Mouse (Mus musculus) CH12.LX (cell line): ENCODE measurements around the gene Cwh43. TPM values are rescaled to one million over a fixed set of nuclear protein-coding genes. Genes with fewer than 3 reads are reported as not detected.

Experiments
- DNase-seq: peaks from one replicate; pipeline ENCODE4 v3.0.0-alpha.2; 2013; ENCODE audit errors: extremely low read depth
- H3K27ac ChIP-seq: 2 replicates; pipeline ENCODE4 v1.5.1; 2012; ENCODE audit warnings: low read depth, mild to moderate bottlenecking, control low read depth, moderate library complexity; ENCODE audit not compliant: insufficient read depth
- H3K27me3 ChIP-seq: replicated peaks from 2 replicates; pipeline ENCODE3; 2012; ENCODE audit warnings: inconsistent platforms
- H3K36me3 ChIP-seq, 2 experiments: replicated peaks in 1 of 2; 2 replicates each; pipeline versions ENCODE3 to v1.6.1; 2012; ENCODE audit warnings: inconsistent platforms in 1 of 2, low read length in 1 of 2, mild to moderate bottlenecking in 1 of 2, mixed read lengths in 1 of 2, moderate library complexity in 1 of 2; ENCODE audit not compliant: control insufficient read depth in 1 of 2, insufficient read depth in 1 of 2
- H3K4me1 ChIP-seq, 2 experiments: 2 replicates each; pipeline ENCODE4 v1.6.1; 2012; ENCODE audit warnings: inconsistent platforms in 1 of 2, moderate library complexity in 1 of 2; ENCODE audit not compliant: insufficient read depth in 2 of 2, control insufficient read depth in 1 of 2
- H3K4me2 ChIP-seq: 2 replicates; pipeline ENCODE4 v1.6.1; 2012; ENCODE audit warnings: low read depth, mild to moderate bottlenecking, control low read depth; ENCODE audit not compliant: poor library complexity, insufficient read depth, severe bottlenecking
- H3K4me3 ChIP-seq, 3 experiments: fragments of 150-350 bp in 1 of 3; sonication (generic) in 1 of 3; replicated peaks in 1 of 3; 2 replicates each; pipeline versions ENCODE3 to v1.5.1; 2011 to 2012; ENCODE audit warnings: low read depth in 2 of 3, low read length in 2 of 3, mild to moderate bottlenecking in 2 of 3, moderate library complexity in 2 of 3, control low read depth in 1 of 3, improper control_type of control experiment in 1 of 3, inconsistent platforms in 1 of 3, mixed read lengths in 1 of 3; ENCODE audit not compliant: poor library complexity in 1 of 3
- H3K79me2 ChIP-seq: replicated peaks from 2 replicates; pipeline ENCODE4 v1.6.1; 2012; ENCODE audit warnings: mild to moderate bottlenecking, moderate library complexity; ENCODE audit not compliant: control insufficient read depth, poor library complexity, insufficient read depth, severe bottlenecking; ENCODE audit errors: extremely low read depth
- H3K9ac ChIP-seq: 2 replicates; pipeline ENCODE4 v1.6.1; 2012; ENCODE audit warnings: low read depth, mild to moderate bottlenecking, control low read depth, moderate library complexity; ENCODE audit not compliant: insufficient read depth
- H3K9me3 ChIP-seq: replicated peaks from 2 replicates; pipeline ENCODE3; 2012; ENCODE audit warnings: low read length, inconsistent platforms, mixed read lengths
- BHLHE40 ChIP-seq: IDR thresholded peaks from 2 replicates; pipeline ENCODE4 v1.6.1; 2011; ENCODE audit warnings: mild to moderate bottlenecking, low read depth, low read length, improper control_type of control experiment
- CHD1 ChIP-seq: IDR thresholded peaks from 2 replicates; pipeline ENCODE4 v1.6.1; 2012; ENCODE audit warnings: low read depth, low read length, improper control_type of control experiment, inconsistent platforms
- CTCF ChIP-seq, 2 experiments: IDR thresholded peaks in 1 of 2; conservative IDR thresholded peaks in 1 of 2; 2 replicates each; pipeline ENCODE4 v1.5.1; 2011 to 2012; ENCODE audit warnings: low read depth in 2 of 2, low read length in 2 of 2, improper control_type of control experiment in 1 of 2, inconsistent platforms in 1 of 2, mild to moderate bottlenecking in 1 of 2, moderate library complexity in 1 of 2
- HCFC1 ChIP-seq: IDR thresholded peaks from 2 replicates; pipeline ENCODE4 v1.6.1; 2012; ENCODE audit warnings: low read depth, mild to moderate bottlenecking, inconsistent platforms, low read length, improper control_type of control experiment
- IRF4 ChIP-seq: IDR thresholded peaks from 2 replicates; pipeline ENCODE4 v1.6.1; 2014; ENCODE audit warnings: low read depth, mild to moderate bottlenecking, inconsistent platforms, low read length, improper control_type of control experiment
- MEF2A ChIP-seq: IDR thresholded peaks from 2 replicates; pipeline ENCODE4 v1.6.1; 2014; ENCODE audit warnings: low read depth, mild to moderate bottlenecking, inconsistent platforms, low read length, improper control_type of control experiment, borderline replicate concordance
- MYC ChIP-seq: IDR thresholded peaks from 2 replicates; pipeline ENCODE4 v1.6.1; 2011; ENCODE audit warnings: low read depth, mild to moderate bottlenecking, improper control_type of control experiment, low read length
- NELFE ChIP-seq: IDR thresholded peaks from 2 replicates; pipeline ENCODE4 v1.6.1; 2011; ENCODE audit warnings: low read depth, low read length, improper control_type of control experiment
- NRF1 ChIP-seq: IDR thresholded peaks from 2 replicates; pipeline ENCODE4 v1.6.1; 2014; ENCODE audit warnings: low read depth, mild to moderate bottlenecking, inconsistent platforms, low read length, improper control_type of control experiment, moderate library complexity
- PAX5 ChIP-seq: IDR thresholded peaks from 2 replicates; pipeline ENCODE4 v1.6.1; 2012; ENCODE audit warnings: low read length, inconsistent platforms, mixed read lengths
- RAD21 ChIP-seq: IDR thresholded peaks from 2 replicates; pipeline ENCODE4 v1.6.1; 2011; ENCODE audit warnings: low read depth, mild to moderate bottlenecking, low read length, improper control_type of control experiment, moderate library complexity
- SIN3A ChIP-seq: IDR thresholded peaks from 2 replicates; pipeline ENCODE4 v1.6.1; 2012; ENCODE audit warnings: low read length, improper control_type of control experiment, inconsistent platforms
- SMC3 ChIP-seq: IDR thresholded peaks from 2 replicates; pipeline ENCODE4 v1.6.1; 2011; ENCODE audit warnings: low read depth, low read length, improper control_type of control experiment
- TCF12 ChIP-seq: IDR thresholded peaks from 2 replicates; pipeline ENCODE4 v1.6.1; 2014; ENCODE audit warnings: low read depth, mild to moderate bottlenecking, inconsistent platforms, low read length, improper control_type of control experiment
- ZC3H11A ChIP-seq: IDR thresholded peaks from 2 replicates; pipeline ENCODE4 v1.6.1; 2012; ENCODE audit warnings: low read depth, mild to moderate bottlenecking, inconsistent platforms, low read length, improper control_type of control experiment
- ZKSCAN1 ChIP-seq: IDR thresholded peaks from 2 replicates; pipeline ENCODE4 v1.6.1; 2012; ENCODE audit warnings: low read depth, inconsistent platforms, low read length, improper control_type of control experiment, borderline replicate concordance
- dilution Hi-C: fragments of 300-500 bp; cut with MboI; formaldehyde crosslinking; loops from 2 replicates; pipeline ENCODE4 v1.14.3; 2020; ENCODE audit warnings: low sequenced_read_pairs; ENCODE audit not compliant: extremely low pct_unique_long_range_greater_than_20kb, extremely low pct_ligation_motif_present
- in situ Hi-C: fragments of 300-500 bp; cut with MboI; formaldehyde crosslinking; loops from 3 replicates; pipeline ENCODE4 v1.14.3; 2019; ENCODE audit warnings: low sequenced_read_pairs, low pct_ligation_motif_present, low pct_unique_long_range_greater_than_20kb, mixed read lengths
- polyA plus RNA-seq: library from polyadenylated mRNA; unstranded; fragments of >175 nt; gene quantifications from 2 replicates; pipeline ENCODE4 v1.2.1, GENCODE M21; 2012; ENCODE audit warnings: low read depth; ENCODE audit not compliant: insufficient read length
- total RNA-seq, 2 experiments: library from RNA; depleted of rRNA; stranded (reverse); fragments of 300-350 nt in 1 of 2; fragments of >200 nt in 1 of 2; gene quantifications; 2 replicates each; pipeline ENCODE4 v1.2.3; 2012 to 2014

Gene Cwh43
- total and polyA plus RNA-seq, 3 experiments = not detected

- no peak for DNase-seq
- H3K36me3 ChIP-seq = no peaks in the 10 kb centered on the region
- peak overlapping the region; percentile 25; the same call in 1 of the 2 replicates for H3K4me2 ChIP-seq
- no peaks in the 10 kb centered on the region for H3K9me3 ChIP-seq
- no peak overlapping the region for H3K27ac ChIP-seq
- H3K27me3 ChIP-seq = no peaks in the 10 kb centered on the region
- H3K79me2 ChIP-seq = no peaks in the 10 kb centered on the region
- dilution Hi-C loops (no loop called here), in situ Hi-C loops (loop anchor here (5.0 kb wide), 2 partner anchors 245 to 400 kb away; no protein-coding TSS in a partner anchor)
- peaks cover 8 to 31% of the 10 kb centered on the region in 2 experiments for H3K4me1 ChIP-seq
- H3K4me3 ChIP-seq = no peak overlapping the region
- TF ChIP-seq NELFE (no peak), BHLHE40 (peak; percentile 43; the same call in 1 of the 2 replicates), IRF4 (peak; percentile 31; the same call in 1 of the 2 replicates), PAX5 (no peak), ZKSCAN1 (no peak), HCFC1 (no peak), SIN3A (no peak), MEF2A (no peak), TCF12 (no peak)
- H3K9ac ChIP-seq = no peak overlapping the region
Measured at GRCm38 (mm10) chr5:73381976-73382540, 23.8 kb upstream of the Cwh43 start.

DNA sequence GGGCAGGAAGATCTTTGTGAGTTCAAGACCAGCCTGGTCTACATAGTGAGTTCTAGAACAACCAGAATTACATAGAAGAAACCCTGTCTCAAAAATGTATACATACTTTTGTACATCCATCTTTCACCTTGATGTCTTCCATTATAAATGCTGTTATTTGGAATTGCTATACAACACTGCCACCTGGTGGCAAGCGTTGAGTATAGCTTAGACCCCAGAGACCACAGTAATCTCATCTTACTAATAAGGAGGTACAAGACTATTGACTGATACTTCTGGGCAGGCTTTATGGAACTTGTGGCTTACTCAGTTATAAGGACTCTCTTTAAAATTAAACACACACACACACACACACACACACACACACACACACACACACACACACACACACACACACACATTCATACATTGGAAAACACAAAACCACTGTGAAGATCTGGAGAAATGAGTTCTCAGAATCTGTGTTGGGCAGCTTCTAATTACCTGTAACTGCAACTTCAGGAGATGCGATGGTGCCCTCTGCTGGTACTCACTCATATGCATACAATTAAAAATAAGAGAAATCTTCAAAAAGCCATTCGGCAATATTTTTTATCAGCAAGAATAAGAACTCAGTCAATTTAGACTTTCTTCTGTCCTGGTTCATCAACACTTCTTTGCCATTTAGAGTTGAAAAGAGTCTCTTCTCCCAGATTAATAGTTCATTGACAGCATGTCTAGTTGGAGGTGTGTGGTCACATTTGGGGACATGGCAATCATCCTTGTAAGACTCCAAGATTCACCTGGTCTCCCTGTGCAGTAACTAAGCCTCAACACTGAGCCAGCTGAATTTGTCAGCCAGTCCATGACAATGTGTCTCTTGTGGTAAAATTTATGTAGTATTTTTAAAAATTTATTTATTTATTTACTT lies 22.9 kb upstream of the Cwh43 start:
- Histone ChIP-seq H3K4me2 (peak overlapping the region; percentile 54), H3K27ac (no peak overlapping the region), H3K27me3 (no peaks in the 10 kb centered on the region), H3K79me2 (no peaks in the 10 kb centered on the region), H3K36me3 (no peaks in the 10 kb centered on the region), H3K4me1 (peaks cover 8 to 31% of the 10 kb centered on the region in 2 experiments), H3K9ac (no peak overlapping the region), H3K4me3 (no peak overlapping the region), H3K9me3 (no peaks in the 10 kb centered on the region)
- TF ChIP-seq NRF1 = no peak
- TF ChIP-seq SIN3A = peak; percentile 51; the same call in 1 of the 2 replicates
- TF ChIP-seq CTCF (conservative IDR thresholded peaks at IDR 0.05 in 1 of 2, IDR thresholded peaks at IDR 0.05 in 1 of 2; ENCODE audit: low read depth in 2 of 2, low read length in 2 of 2) = peak in 1 of 2 experiments; percentile 88; a peak in 2 of 4 replicates
- no peak for TF ChIP-seq CHD1
- TF ChIP-seq MYC = no peak
- no peak for TF ChIP-seq HCFC1
- no peak for TF ChIP-seq IRF4
- TF ChIP-seq SMC3 = peak; percentile 86
- TF ChIP-seq ZC3H11A = peak; percentile 73
- TF ChIP-seq RAD21 = peak; percentile 96
- peak; percentile 85 for DNase-seq
- dilution Hi-C loops = no loop called here
- in situ Hi-C loops = loop anchor here (5.0 kb wide), 2 partner anchors 246 to 401 kb away; no protein-coding TSS in a partner anchor
